Mouse (Mus musculus): Measurements from ENCODE around the gene Schip1.

GRCm38 (mm10) chr3:68434435-68434834 lies 369.8 kb downstream of the Schip1 start:
- TF ChIP-seq CTCF (IDR thresholded peaks at IDR 0.05; ENCODE audit: insufficient read depth, low read length) = no peak
- TF ChIP-seq POLR2A (IDR thresholded peaks at IDR 0.05; ENCODE audit: borderline replicate concordance, extremely low read depth, low read depth, low read length) = no peak

Measured in lung, adult 2 months (tissue).